ENCODE assay signal across 26 mouse cellular contexts in the genomic region with DNA sequence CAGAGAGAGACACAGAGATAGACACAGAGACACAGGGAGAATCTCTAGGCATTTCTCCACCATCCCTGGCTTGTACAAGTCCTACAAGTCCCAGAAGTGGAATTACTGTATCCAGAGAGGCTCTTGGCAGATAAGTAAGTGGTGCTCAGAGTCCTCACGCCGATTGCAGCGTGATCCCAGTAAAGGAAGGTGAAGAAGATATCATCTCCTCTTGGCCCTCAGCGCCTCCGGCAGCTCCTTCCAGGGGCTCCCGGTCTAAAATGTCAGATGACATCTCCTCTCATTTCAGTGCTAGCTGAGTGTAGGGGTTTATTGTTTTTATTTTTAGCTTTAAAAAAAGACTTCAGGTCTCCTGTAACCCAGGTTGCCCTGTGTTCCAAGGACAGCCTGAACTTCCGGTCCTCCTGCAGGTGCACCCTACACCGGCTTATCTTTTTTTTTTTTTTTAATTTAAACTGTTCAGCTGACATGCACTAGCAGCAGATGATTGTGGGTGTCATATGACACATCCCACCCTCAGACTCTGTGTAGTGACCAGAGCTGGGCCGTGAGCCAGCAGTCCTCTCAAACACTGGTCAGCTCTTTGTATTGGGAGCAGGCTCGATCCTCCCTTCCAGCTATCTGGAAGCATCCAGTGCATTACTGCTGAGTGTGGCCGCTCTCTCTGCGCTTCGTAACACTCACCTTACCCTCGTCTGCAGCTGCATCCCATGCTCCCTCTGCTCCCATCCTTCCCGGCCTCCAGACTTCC. TPM values are rescaled to one million over a fixed set of nuclear protein-coding genes. Genes with fewer than 3 reads are reported as not detected.
DNase-seq lines count a peak whose midpoint lies in the region; ATAC-seq and TF ChIP-seq lines count a peak whose summit lies in the region.
"Had no signal": no experiment of that assay in that cellular context is flagged by ENCODE, and none has a peak within 500 bp of the region (broad histone marks: within the 10 kb centered on the region; RNA-seq: fewer than 3 reads in every experiment).

No protein-coding gene starts in this region.

- H3K36me3 ChIP-seq in forebrain, embryonic 13.5 days (ENCODE audit: poor library complexity, severe bottlenecking), result no peaks in the 10 kb centered on the region
- H3K36me3 ChIP-seq in forebrain, embryonic 12.5 days (replicated peaks), result no peaks in the 10 kb centered on the region
- H3K36me3 ChIP-seq in heart, embryonic 16.5 days (ENCODE audit: control insufficient read depth, insufficient read depth), result no peaks in the 10 kb centered on the region
- no peaks in the 10 kb centered on the region for H3K36me3 ChIP-seq in lung, embryonic 15.5 days
- H3K36me3 ChIP-seq: limb, embryonic 13.5 days; neural tube, embryonic 13.5 days had no signal

- 83% methylated on average over 15 of the region's 15 CpGs for WGBS in forebrain, embryonic 13.5 days
- 79% methylated on average over 15 of the region's 15 CpGs for WGBS in forebrain, embryonic 12.5 days
- WGBS in heart, embryonic 16.5 days, result 32% methylated on average over 15 of the region's 15 CpGs
- 32% methylated on average over 15 of the region's 15 CpGs for WGBS in lung, embryonic 15.5 days
- 49% methylated on average over 15 of the region's 15 CpGs for WGBS in lung, adult 2 months

- H3K4me3 ChIP-seq in forebrain, embryonic 13.5 days, result no peak overlapping the region
- no peak overlapping the region for H3K4me3 ChIP-seq in forebrain, embryonic 12.5 days (replicated peaks)
- no peak overlapping the region for H3K4me3 ChIP-seq in heart, embryonic 16.5 days (ENCODE audit: low read length)
- H3K4me3 ChIP-seq in lung, embryonic 15.5 days, result no peak overlapping the region
- H3K4me3 ChIP-seq in lung, adult 2 months (replicated peaks; ENCODE audit: extremely low read depth, low read depth, low read length), result no peak overlapping the region
- H3K4me3 ChIP-seq: layer of hippocampus, adult 2 months; limb, embryonic 13.5 days; megakaryocyte, embryonic 14.5 days; neural tube, embryonic 13.5 days had no signal

- 0 out of 2 replicates have a peak overlapping the region, but pooled peaks have one; percentile 8 for H3K9ac ChIP-seq in forebrain, embryonic 13.5 days
- no peak overlapping the region for H3K9ac ChIP-seq in forebrain, embryonic 12.5 days
- H3K9ac ChIP-seq in heart, embryonic 16.5 days (ENCODE audit: low read length), result 0 out of 2 replicates have a peak overlapping the region, but pooled peaks have one; percentile 21
- H3K9ac ChIP-seq in lung, embryonic 15.5 days, result no peak overlapping the region
- H3K9ac ChIP-seq: limb, embryonic 13.5 days; liver, embryonic 14.5 days; neural tube, embryonic 13.5 days had no signal

- no peak for DNase-seq in heart, adult 11 months
- no peak for DNase-seq in lung, adult 2 months
- DNase-seq in skeletal muscle tissue, adult 2 months (ENCODE audit: low read depth, low spot score), result peak; percentile 42
- DNase-seq in c-Kit-positive CD71-positive TER-119-positive erythroid progenitor cells, embryonic 14.5 days (ENCODE audit: low spot score), result no peak
- DNase-seq: adrenal gland, postnatal 25 days; cerebellum, adult 18-20 months; cerebellum, postnatal 36 days; heart, adult 18-20 months; heart, postnatal 36 days; kidney, postnatal 14 days; layer of hippocampus, postnatal 36 days; midbrain, embryonic 14.5 days; thymus, adult 18-20 months; thymus, postnatal 4 days had no signal

- H3K27me3 ChIP-seq in forebrain, embryonic 13.5 days, result peaks cover 6% of the 10 kb centered on the region; the same call in 1 of the 2 replicates
- H3K27me3 ChIP-seq in forebrain, embryonic 12.5 days, result peaks cover 24% of the 10 kb centered on the region
- H3K27me3 ChIP-seq in heart, embryonic 16.5 days (ENCODE audit: control insufficient read depth, insufficient read depth, low read length), result peaks cover 4% of the 10 kb centered on the region
- no peaks in the 10 kb centered on the region for H3K27me3 ChIP-seq in lung, embryonic 15.5 days

- no peak overlapping the region for H3K4me2 ChIP-seq in forebrain, embryonic 13.5 days
- H3K4me2 ChIP-seq in forebrain, embryonic 12.5 days, result no peak overlapping the region
- no peak overlapping the region for H3K4me2 ChIP-seq in heart, embryonic 16.5 days (ENCODE audit: low read depth, low read length)
- H3K4me2 ChIP-seq in lung, embryonic 15.5 days, result no peak overlapping the region
- H3K4me2 ChIP-seq: limb, embryonic 13.5 days; neural tube, embryonic 13.5 days had no signal

- ATAC-seq in forebrain, embryonic 13.5 days, result no peak
- no peak for ATAC-seq in forebrain, embryonic 12.5 days (ENCODE audit: low FRiP score)
- ATAC-seq in heart, embryonic 16.5 days (replicated peaks; ENCODE audit: extremely low read depth, insufficient read depth, low FRiP score), result 0 out of 2 replicates have a peak, but pooled peaks have one; percentile 10
- peak; percentile 60; the same call in 1 of the 2 replicates for ATAC-seq in lung, embryonic 15.5 days (ENCODE audit: borderline replicate concordance, extremely low read depth, low FRiP score, low TSS enrichment)
- ATAC-seq: CD4-positive, CD25-positive, alpha-beta regulatory T cell, adult 4 months; hindbrain, embryonic 16.5 days had no signal

- TF ChIP-seq POLR2A in lung, adult 2 months (IDR thresholded peaks at IDR 0.05; ENCODE audit: borderline replicate concordance, extremely low read depth, low read depth, low read length), result no peak

- 0 out of 2 replicates have a peak, but pooled peaks cover 3% of the 10 kb centered on the region for H3K9me3 ChIP-seq in forebrain, embryonic 13.5 days (replicated peaks)
- no peaks in the 10 kb centered on the region for H3K9me3 ChIP-seq in forebrain, embryonic 12.5 days
- H3K9me3 ChIP-seq in heart, embryonic 16.5 days (replicated peaks; ENCODE audit: control insufficient read depth, low read length), result no peaks in the 10 kb centered on the region
- no peaks in the 10 kb centered on the region for H3K9me3 ChIP-seq in lung, embryonic 15.5 days
- H3K9me3 ChIP-seq: limb, embryonic 13.5 days; neural tube, embryonic 13.5 days had no signal

- TF ChIP-seq CTCF in lung, adult 2 months (IDR thresholded peaks at IDR 0.05; ENCODE audit: insufficient read depth, low read length), result no peak

- no peak overlapping the region; the same call in 1 of the 2 replicates for H3K27ac ChIP-seq in forebrain, embryonic 13.5 days
- no peak overlapping the region for H3K27ac ChIP-seq in forebrain, embryonic 12.5 days
- H3K27ac ChIP-seq in heart, embryonic 16.5 days (ENCODE audit: low read length), result no peak overlapping the region
- no peak overlapping the region for H3K27ac ChIP-seq in lung, embryonic 15.5 days
- H3K27ac ChIP-seq: layer of hippocampus, adult 2 months; limb, embryonic 13.5 days; liver, embryonic 14.5 days; neural tube, embryonic 13.5 days had no signal

- peaks cover 17% of the 10 kb centered on the region; the same call in 1 of the 2 replicates for H3K4me1 ChIP-seq in forebrain, embryonic 13.5 days
- H3K4me1 ChIP-seq in forebrain, embryonic 12.5 days, result peaks cover 22% of the 10 kb centered on the region
- H3K4me1 ChIP-seq in heart, embryonic 16.5 days (ENCODE audit: control insufficient read depth, insufficient read depth, low read length), result peaks cover 10% of the 10 kb centered on the region
- H3K4me1 ChIP-seq in lung, embryonic 15.5 days, result peaks cover 10% of the 10 kb centered on the region
- no peaks in the 10 kb centered on the region for H3K4me1 ChIP-seq in lung, adult 2 months (ENCODE audit: control insufficient read depth, insufficient read depth, low read length)

RNA-seq across cellular contexts. Expression of gene Stra6l, which starts 5.2 kb away (rescaled TPM):
- polyA plus RNA-seq in forebrain, embryonic 13.5 days (2015; fragmentation: Nextera tagmentation; extraction: Ambion mirVana), result 1.1 and 1.5 TPM in 2 replicates
- polyA plus RNA-seq in forebrain, embryonic 12.5 days (2016; fragmentation: Nextera tagmentation; extraction: Ambion mirVana), result 0.65 and 1.2 TPM in 2 replicates
- polyA plus RNA-seq in heart, embryonic 16.5 days (2015; fragmentation: Nextera tagmentation; extraction: Ambion mirVana), result 0.05 and 0.12 TPM in 2 replicates
- polyA plus RNA-seq in lung, embryonic 15.5 days (2015; fragmentation: Nextera tagmentation; extraction: Ambion mirVana), result not detected in 2 replicates
- 0.66 and 1.2 TPM in 2 replicates for polyA plus RNA-seq in lung, adult 2 months (2012; rRNA removed)

RNA-seq across cellular contexts. Expression of gene Igfbpl1, which starts 26.9 kb away (rescaled TPM):
- 78.5 and 86.8 TPM in 2 replicates for polyA plus RNA-seq in forebrain, embryonic 13.5 days (2015; fragmentation: Nextera tagmentation; extraction: Ambion mirVana)
- polyA plus RNA-seq in forebrain, embryonic 12.5 days (2016; fragmentation: Nextera tagmentation; extraction: Ambion mirVana), result 55.9 and 74.5 TPM in 2 replicates
- polyA plus RNA-seq in heart, embryonic 16.5 days (2015; fragmentation: Nextera tagmentation; extraction: Ambion mirVana), result 1.5 TPM in 2 replicates
- polyA plus RNA-seq in lung, embryonic 15.5 days (2015; fragmentation: Nextera tagmentation; extraction: Ambion mirVana), result 0.05 and 0.07 TPM in 2 replicates
- 0.18 and 0.28 TPM in 2 replicates for polyA plus RNA-seq in lung, adult 2 months (2012; rRNA removed)
- polyA plus RNA-seq: CD4-positive, CD25-positive, alpha-beta regulatory T cell, adult 4 months; kidney, adult 2 months had no signal

RNA-seq across cellular contexts. Expression of gene Ccdc180, which starts 36.4 kb away (rescaled TPM):
- 0.25 and 0.52 TPM in 2 replicates for polyA plus RNA-seq in forebrain, embryonic 13.5 days (2015; fragmentation: Nextera tagmentation; extraction: Ambion mirVana)
- polyA plus RNA-seq in forebrain, embryonic 12.5 days (2016; fragmentation: Nextera tagmentation; extraction: Ambion mirVana), result 0.11 and 0.17 TPM in 2 replicates
- polyA plus RNA-seq in heart, embryonic 16.5 days (2015; fragmentation: Nextera tagmentation; extraction: Ambion mirVana), result 0.18 and 0.56 TPM in 2 replicates
- polyA plus RNA-seq in lung, embryonic 15.5 days (2015; fragmentation: Nextera tagmentation; extraction: Ambion mirVana), result 0.39 and 0.66 TPM in 2 replicates
- 1.4 and 2.4 TPM in 2 replicates for polyA plus RNA-seq in lung, adult 2 months (2012; rRNA removed)

RNA-seq across cellular contexts. Expression of gene Aldh1b1, which starts 54.8 kb away (rescaled TPM):
- polyA plus RNA-seq in forebrain, embryonic 13.5 days (2015; fragmentation: Nextera tagmentation; extraction: Ambion mirVana), result 14.7 and 17.6 TPM in 2 replicates
- polyA plus RNA-seq in forebrain, embryonic 12.5 days (2016; fragmentation: Nextera tagmentation; extraction: Ambion mirVana), result 9.7 and 11.3 TPM in 2 replicates
- 173 and 184 TPM in 2 replicates for polyA plus RNA-seq in heart, embryonic 16.5 days (2015; fragmentation: Nextera tagmentation; extraction: Ambion mirVana)
- 7.8 and 12.4 TPM in 2 replicates for polyA plus RNA-seq in lung, embryonic 15.5 days (2015; fragmentation: Nextera tagmentation; extraction: Ambion mirVana)
- polyA plus RNA-seq in lung, adult 2 months (2012; rRNA removed), result 3.1 and 3.9 TPM in 2 replicates

Comparison
In these comparisons a context has a peak if more than half of its experiments do, and no peak if none do; other contexts are left out.
1. H3K9ac ChIP-seq: peak in forebrain, embryonic 13.5 days (single experiment) and heart, embryonic 16.5 days (single experiment); none in forebrain, embryonic 12.5 days (single experiment) and lung, embryonic 15.5 days (single experiment).
2. ATAC-seq: peak in heart, embryonic 16.5 days (single experiment) and lung, embryonic 15.5 days (single experiment); none in forebrain, embryonic 13.5 days (single experiment) and forebrain, embryonic 12.5 days (single experiment).
3. RNA of gene Igfbpl1, which starts 26.9 kb away (polyA plus RNA-seq): 78.5 to 86.8 TPM in forebrain, embryonic 13.5 days and 55.9 to 74.5 TPM in forebrain, embryonic 12.5 days; 1.5 TPM in heart, embryonic 16.5 days, 0.18 to 0.28 TPM in lung, adult 2 months and 0.05 to 0.07 TPM in lung, embryonic 15.5 days; every median in the first group is over 10 times any median in the second.